Mouse (Mus musculus) B cell, adult 2 months (primary cell): Measurements from ENCODE around the gene Nck2.

Experiments
- DNase-seq, 2 experiments: peaks; one replicate each; pipeline ENCODE4 v3.0.0; 2022

Nck2 gene

DNA sequence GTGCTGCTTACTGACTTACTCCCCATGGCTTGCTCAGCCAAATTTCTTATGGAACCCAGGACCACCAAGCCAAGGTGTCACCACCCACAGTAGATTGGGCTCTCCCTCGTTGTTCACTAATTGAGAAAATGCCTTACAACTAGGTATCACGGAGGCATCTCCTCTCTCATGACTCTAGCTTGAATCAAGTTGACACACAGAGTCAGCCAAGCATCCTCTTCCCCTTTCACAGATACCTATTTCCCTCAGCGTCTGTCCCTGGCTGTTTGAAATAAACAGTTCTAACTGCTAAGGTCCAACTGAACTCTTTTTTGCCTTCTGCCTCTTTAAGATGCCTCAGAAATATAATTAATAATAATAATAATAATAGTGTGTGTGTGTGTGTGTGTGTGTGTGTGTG lies 148.7 kb downstream of the Nck2 start:
- peak in 1 of 2 experiments; percentile 50 for DNase-seq

DNA sequence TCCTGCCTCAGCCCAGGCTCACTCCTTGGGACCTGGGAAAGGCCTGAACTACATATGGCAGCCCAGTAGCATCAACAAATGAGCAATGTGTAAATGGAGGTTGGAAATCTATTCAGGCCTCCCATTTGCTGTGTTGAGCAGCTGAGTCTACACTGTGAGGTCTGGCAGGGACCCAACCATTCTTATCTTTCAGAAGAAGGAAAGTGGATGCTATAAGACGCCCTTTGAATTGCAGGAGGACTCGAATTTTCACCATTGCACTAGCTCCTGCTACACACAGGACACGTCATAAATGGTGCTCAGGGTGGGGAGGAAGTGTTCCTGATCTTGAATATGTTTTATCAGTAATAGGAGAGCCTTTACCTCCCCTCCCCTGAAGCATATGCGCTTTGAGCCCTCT lies 150.4 kb downstream of the Nck2 start:
- DNase-seq, result no peak

DNA sequence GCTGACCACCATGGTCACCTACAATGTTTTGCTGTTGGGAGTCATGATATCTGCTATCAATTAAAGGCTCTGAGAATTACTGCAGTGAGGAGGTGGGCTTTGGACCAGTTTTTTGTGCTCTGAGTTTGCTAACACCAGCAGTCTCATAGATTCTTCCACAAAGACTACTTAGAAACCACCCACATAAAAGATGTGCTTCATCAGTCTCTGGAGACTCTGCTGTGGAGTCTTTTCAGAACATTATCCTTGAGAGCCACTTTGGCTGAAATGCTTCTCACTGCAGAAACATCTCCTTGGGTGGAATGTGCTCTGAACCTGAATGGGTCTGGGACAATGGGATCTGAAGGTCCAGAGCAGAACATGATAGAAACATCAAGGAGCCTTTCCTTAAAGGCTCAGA lies 153.4 kb downstream of the Nck2 start:
- DNase-seq, result no peak

DNA sequence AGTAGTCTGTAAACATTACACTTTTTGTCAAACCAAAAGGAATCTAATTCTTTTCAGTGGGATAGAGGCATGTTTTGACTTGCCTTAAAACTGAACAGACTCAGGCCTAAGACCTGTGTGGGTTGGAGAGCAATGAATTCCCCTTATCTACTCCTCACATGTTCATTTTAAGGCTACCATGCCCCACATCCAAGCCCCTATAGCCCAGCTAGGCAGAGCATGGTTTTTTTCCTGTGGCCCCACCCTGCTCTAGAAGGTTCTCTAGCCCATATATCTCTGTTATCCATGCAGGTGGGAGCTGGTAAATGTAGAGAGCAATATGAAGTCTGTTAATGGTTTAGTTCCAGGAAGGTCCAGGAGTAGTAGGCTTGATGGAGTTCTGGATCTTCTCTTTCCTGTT lies 155.1 kb downstream of the Nck2 start:
- DNase-seq, result no peak

DNA sequence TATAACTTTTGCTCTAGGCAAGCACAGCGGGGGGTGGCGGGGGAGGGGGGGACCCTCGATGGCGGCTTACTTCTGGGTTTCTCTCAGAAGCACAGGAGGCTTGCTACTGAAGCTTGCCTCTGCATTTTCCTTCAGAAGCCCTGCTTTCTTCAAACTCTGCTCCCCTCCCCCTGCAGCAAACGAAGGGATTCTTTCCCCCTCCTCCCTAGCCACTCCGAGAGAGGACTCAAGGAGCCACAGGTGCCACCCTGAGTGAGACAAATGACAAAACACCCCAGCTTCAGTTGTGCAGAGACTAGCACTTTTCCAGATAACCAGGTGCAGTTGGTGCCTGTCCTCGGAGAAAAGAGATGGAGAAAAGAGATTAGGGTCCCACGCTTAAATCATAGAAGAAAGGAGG lies 156.7 kb downstream of the Nck2 start:
- DNase-seq, result no peak

DNA sequence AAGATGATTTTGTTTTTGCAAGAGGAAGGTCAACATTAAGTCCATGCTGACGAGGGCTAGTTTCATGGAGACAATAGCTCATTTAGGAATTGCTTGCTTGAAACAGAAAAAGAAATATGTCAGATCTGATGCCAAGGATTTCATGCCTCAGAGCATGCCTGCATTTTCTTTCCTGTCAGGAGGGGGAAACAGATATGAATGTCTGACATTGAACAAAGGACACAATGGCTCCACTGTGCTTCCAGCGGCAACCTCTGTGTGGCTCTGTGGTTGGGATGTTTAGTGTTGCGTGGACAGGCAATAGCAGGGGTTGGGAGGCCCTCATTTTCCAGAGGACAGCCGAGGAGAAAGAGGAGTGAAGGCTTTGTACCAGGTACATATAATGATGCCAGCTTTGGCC lies 171.6 kb downstream of the Nck2 start:
- no peak for DNase-seq
